Mouse (Mus musculus) adrenal gland, postnatal 4 days (tissue): Measurements from ENCODE around the gene Aldh2. TPM values are rescaled to one million over a fixed set of nuclear protein-coding genes. Genes with fewer than 3 reads are reported as not detected.
"Not testable (repeated sequence)": the region's sequence is repeated elsewhere in the genome, so short reads cannot be mapped to it uniquely, and the experiment has no call there.

Experiments
- DNase-seq, 2 experiments: peaks; one replicate each; pipeline ENCODE4 v3.0.0; 2021 to 2022; ENCODE audit warnings: low spot score in 2 of 2, mixed read lengths in 2 of 2
- long read RNA-seq, 2 experiments: library from polyadenylated mRNA; stranded (forward); transcript quantifications; one replicate each; pipeline ENCODE4 v2.0.0; 2021
- total RNA-seq, 2 experiments: library from RNA; stranded (reverse); gene quantifications; 2 replicates each; pipeline ENCODE4 v1.2.3; 2021

Gene Aldh2
- 100 to 1,000 TPM; 858 to 942 TPM for total RNA-seq
- long read RNA-seq, experiment 1, transcript Aldh2-201 (13 exons, 3,867 nt): major isoform, 91 of 125 reads
- long read RNA-seq, experiment 1, partial matches to known transcripts: 15 of 125 reads
- long read RNA-seq, experiment 1, other reads (novel, unspliced or antisense): 15 of 125 reads
- long read RNA-seq, experiment 2, transcript Aldh2-201 (13 exons, 3,867 nt): major isoform, 664 of 797 reads
- long read RNA-seq, experiment 2, partial matches to known transcripts: 46 of 797 reads
- long read RNA-seq, experiment 2, other reads (novel, unspliced or antisense): 82 of 797 reads

GRCm38 (mm10) chr5:121593451-121594401 is at the start of gene Aldh2:
Aldh2 (minus strand) TSS chr5:121593824.
- DNase-seq: peak; percentile 72 to 77

- DNase-seq: no peak
Observed at GRCm38 (mm10) chr5:121639601-121640000, 46.0 kb upstream of the Aldh2 start.

GRCm38 (mm10) chr5:121637296-121637695 is 43.7 kb upstream of the Aldh2 start:
- DNase-seq: no peak

GRCm38 (mm10) chr5:121634668-121635067 is 41.0 kb upstream of the Aldh2 start:
- DNase-seq: no peak

- DNase-seq: no peak
Observed at GRCm38 (mm10) chr5:121632804-121633203, 39.2 kb upstream of the Aldh2 start.

GRCm38 (mm10) chr5:121631106-121631647 is 37.6 kb upstream of the Aldh2 start:
- DNase-seq: not testable (repeated sequence)

GRCm38 (mm10) chr5:121627871-121628270 is 34.2 kb upstream of the Aldh2 start:
- peak; percentile 42 to 58 for DNase-seq

GRCm38 (mm10) chr5:121623241-121623640 is 29.6 kb upstream of the Aldh2 start:
- DNase-seq: no peak

GRCm38 (mm10) chr5:121621102-121621501 is 27.5 kb upstream of the Aldh2 start:
- DNase-seq: no peak

GRCm38 (mm10) chr5:121618592-121619513 is 25.2 kb upstream of the Aldh2 start, which contains the start of gene Acad12:
Acad12 (minus strand) TSS chr5:121618938.
- DNase-seq: peak; percentile 54 to 69

GRCm38 (mm10) chr5:121614921-121615320 is 21.3 kb upstream of the Aldh2 start:
- DNase-seq: not testable (repeated sequence)

GRCm38 (mm10) chr5:121612036-121612435 is 18.4 kb upstream of the Aldh2 start:
- no peak for DNase-seq

GRCm38 (mm10) chr5:121609556-121610135 is 16.0 kb upstream of the Aldh2 start:
- DNase-seq: not testable (repeated sequence)

GRCm38 (mm10) chr5:121606151-121606550 is 12.5 kb upstream of the Aldh2 start:
- peak; percentile 54 to 75 for DNase-seq

GRCm38 (mm10) chr5:121603815-121604214 is 10.2 kb upstream of the Aldh2 start:
- DNase-seq: not testable (repeated sequence)

GRCm38 (mm10) chr5:121601547-121602299 is 8.1 kb upstream of the Aldh2 start:
- peak; percentile 64 to 86 for DNase-seq

- no peak for DNase-seq
Observed at GRCm38 (mm10) chr5:121598871-121599610, 5.4 kb upstream of the Aldh2 start.

GRCm38 (mm10) chr5:121597991-121598537 is 4.4 kb upstream of the Aldh2 start:
- DNase-seq: no peak
